16 mouse cellular contexts compared by ENCODE assay signal in the genomic region with DNA sequence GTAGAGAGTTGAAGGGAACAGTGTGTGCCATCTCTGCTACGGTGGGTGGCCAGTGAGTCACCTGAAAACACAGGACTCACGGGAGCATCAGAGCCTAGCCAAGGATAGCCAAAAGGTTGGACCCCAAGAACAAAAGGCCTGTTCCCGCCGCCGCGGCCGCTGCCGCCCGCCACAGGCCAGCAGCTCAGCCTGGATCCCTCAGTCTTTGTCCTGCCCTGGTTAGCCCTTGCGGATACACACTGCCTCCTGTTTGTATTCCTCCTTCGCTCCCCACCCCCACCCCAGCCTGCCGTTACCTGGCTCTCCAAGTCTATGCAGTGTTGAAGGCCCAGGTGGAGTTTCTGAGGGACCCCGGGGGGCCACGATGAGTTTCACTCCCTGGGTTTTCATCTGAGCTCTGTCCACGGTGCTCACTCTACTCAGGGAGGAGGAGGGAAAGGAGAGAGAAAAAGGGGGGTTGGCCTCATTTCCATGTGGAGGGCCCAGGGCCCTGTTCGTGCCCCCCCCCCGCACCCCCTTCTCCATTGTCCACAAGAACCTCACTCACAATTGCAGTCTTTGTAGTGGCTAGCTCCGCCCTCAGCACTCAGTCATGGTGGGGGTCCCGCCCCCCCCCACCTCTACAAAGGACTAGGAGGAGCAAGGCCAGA. TPM values are rescaled to one million over a fixed set of nuclear protein-coding genes. Genes with fewer than 3 reads are reported as not detected.
A peak's percentile ranks its signal among the peaks of the same experiment; 100 is the strongest.
DNase-seq lines count a peak whose midpoint lies in the region; ATAC-seq and TF ChIP-seq lines count a peak whose summit lies in the region.
"Had no signal": no experiment of that assay in that cellular context is flagged by ENCODE, and none has a peak within 500 bp of the region (broad histone marks: within the 10 kb centered on the region; RNA-seq: fewer than 3 reads in every experiment).

No protein-coding gene starts in this region.

- no peaks in the 10 kb centered on the region for H3K36me3 ChIP-seq in ES-E14 (ENCODE audit: control insufficient read depth, insufficient read depth, low read length, poor library complexity, severe bottlenecking)
- no peaks in the 10 kb centered on the region for H3K36me3 ChIP-seq in embryonic facial prominence, embryonic 12.5 days
- H3K36me3 ChIP-seq in hindbrain, embryonic 13.5 days: no peaks in the 10 kb centered on the region
- H3K36me3 ChIP-seq in midbrain, postnatal 0 days (ENCODE audit: insufficient read depth, low read length): no peaks in the 10 kb centered on the region
- H3K36me3 ChIP-seq: heart, embryonic 13.5 days had no signal

- H3K9ac ChIP-seq in ES-E14 (ENCODE audit: insufficient read depth, low read depth, low read length, poor library complexity, severe bottlenecking): no peak overlapping the region
- H3K9ac ChIP-seq in embryonic facial prominence, embryonic 12.5 days: no peak overlapping the region
- peak overlapping the region; percentile 100 for H3K9ac ChIP-seq in hindbrain, embryonic 13.5 days
- peak overlapping the region; percentile 46 for H3K9ac ChIP-seq in midbrain, postnatal 0 days (replicated peaks; ENCODE audit: low read length, poor library complexity, severe bottlenecking)
- H3K9ac ChIP-seq: heart, embryonic 13.5 days had no signal

- ATAC-seq in embryonic facial prominence, embryonic 12.5 days (ENCODE audit: insufficient number of reproducible peaks, insufficient read depth, low FRiP score, low TSS enrichment): no peak
- no peak for ATAC-seq in hindbrain, embryonic 13.5 days (ENCODE audit: low FRiP score)
- no peak for ATAC-seq in midbrain, postnatal 0 days (ENCODE audit: low FRiP score)
- ATAC-seq: lung, postnatal 0 days had no signal

- H3K27ac ChIP-seq in ES-E14 (ENCODE audit: insufficient read depth, low read depth, low read length, poor library complexity, severe bottlenecking): peak overlapping the region; percentile 30; the same call in 1 of the 2 replicates
- peak overlapping the region; percentile 11; the same call in 1 of the 2 replicates for H3K27ac ChIP-seq in embryonic facial prominence, embryonic 12.5 days
- H3K27ac ChIP-seq in hindbrain, embryonic 13.5 days: peak overlapping the region; percentile 100
- H3K27ac ChIP-seq in midbrain, postnatal 0 days (ENCODE audit: low read depth, low read length): peak overlapping the region; percentile 99
- H3K27ac ChIP-seq: heart, embryonic 13.5 days had no signal

- H3K27me3 ChIP-seq in embryonic facial prominence, embryonic 12.5 days: peaks cover 72% of the 10 kb centered on the region
- H3K27me3 ChIP-seq in hindbrain, embryonic 13.5 days: peaks cover 20% of the 10 kb centered on the region
- H3K27me3 ChIP-seq in midbrain, postnatal 0 days (ENCODE audit: insufficient read depth, low read length): no peaks in the 10 kb centered on the region

- DNase-seq in ES-E14 (ENCODE audit: low read depth, low spot score): no peak
- no peak for DNase-seq in midbrain, postnatal 0 days (ENCODE audit: low spot score)
- no peak for DNase-seq in right cerebral cortex, postnatal 25 days
- DNase-seq in Muller cell, postnatal 12 days (ENCODE audit: inconsistent ontology term): no peak
- no peak for DNase-seq in cerebellum, adult 9-10 months
- DNase-seq in kidney, adult 18-20 months: no peak
- DNase-seq: adrenal gland, postnatal 25 days; cerebellum, adult 18-20 months; kidney, postnatal 36 days; thymus, postnatal 4 days had no signal

- WGBS in embryonic facial prominence, embryonic 12.5 days: 3% methylated on average over 18 of the region's 19 CpGs
- WGBS in hindbrain, embryonic 13.5 days: 3% methylated on average over 19 of the region's 19 CpGs
- 6% methylated on average over 17 of the region's 19 CpGs for WGBS in midbrain, postnatal 0 days

- in situ Hi-C loops in ES-E14 (cut with MboI; ENCODE audit: low sequenced_read_pairs in 2 of 2, unreplicated experiment in 2 of 2): no loop called here

- no peak for TF ChIP-seq CTCF in midbrain, postnatal 0 days (IDR thresholded peaks at IDR 0.05)

- H3K4me2 ChIP-seq in embryonic facial prominence, embryonic 12.5 days (replicated peaks): no peak overlapping the region
- H3K4me2 ChIP-seq in hindbrain, embryonic 13.5 days: peak overlapping the region; percentile 74
- H3K4me2 ChIP-seq in midbrain, postnatal 0 days (ENCODE audit: low read depth, low read length, poor library complexity, severe bottlenecking): peak overlapping the region; percentile 83
- H3K4me2 ChIP-seq: heart, embryonic 13.5 days had no signal

- peaks cover 5 to 15% of the 10 kb centered on the region in 2 experiments; a peak in 3 of 4 replicates for H3K4me1 ChIP-seq in ES-E14 (ENCODE audit: control insufficient read depth in 2 of 2, insufficient read depth in 2 of 2, low read length in 2 of 2, poor library complexity in 1 of 2)
- H3K4me1 ChIP-seq in embryonic facial prominence, embryonic 12.5 days: peaks cover 27% of the 10 kb centered on the region
- H3K4me1 ChIP-seq in hindbrain, embryonic 13.5 days (replicated peaks): peaks cover 77% of the 10 kb centered on the region
- peaks cover 20% of the 10 kb centered on the region for H3K4me1 ChIP-seq in midbrain, postnatal 0 days (ENCODE audit: insufficient read depth, low read length)

- H3K4me3 ChIP-seq in ES-E14 (ENCODE audit: insufficient read depth in 1 of 2, low read depth in 1 of 2, low read length in 2 of 2, poor library complexity in 1 of 2, severe bottlenecking in 1 of 2): 0 out of 4 replicates have a peak overlapping the region, but pooled peaks of 1 of the 2 experiments have one; percentile 30
- no peak overlapping the region for H3K4me3 ChIP-seq in embryonic facial prominence, embryonic 12.5 days
- H3K4me3 ChIP-seq in hindbrain, embryonic 13.5 days: peak overlapping the region; percentile 20
- H3K4me3 ChIP-seq in midbrain, postnatal 0 days (ENCODE audit: low read depth, low read length): peak overlapping the region; percentile 79; the same call in 1 of the 2 replicates
- H3K4me3 ChIP-seq: heart, embryonic 13.5 days had no signal

- H3K9me3 ChIP-seq in ES-E14 (ENCODE audit: control insufficient read depth, insufficient read depth, low read depth, low read length): no peaks in the 10 kb centered on the region
- H3K9me3 ChIP-seq in embryonic facial prominence, embryonic 12.5 days: no peaks in the 10 kb centered on the region
- H3K9me3 ChIP-seq in hindbrain, embryonic 13.5 days: no peaks in the 10 kb centered on the region
- no peaks in the 10 kb centered on the region for H3K9me3 ChIP-seq in midbrain, postnatal 0 days (ENCODE audit: low read length)
- H3K9me3 ChIP-seq: heart, embryonic 13.5 days had no signal

TF ChIP-seq in ES-E14, 5 proteins besides CTCF, POLR2A, EP300 and RAD21:
- TF ChIP-seq MAFK (IDR thresholded peaks at IDR 0.05; ENCODE audit: insufficient read depth, low read depth, low read length): no peak
- TF ChIP-seq CHD2 (IDR thresholded peaks at IDR 0.05; ENCODE audit: low read depth, low read length): no peak
- no peak for TF ChIP-seq ZC3H11A (IDR thresholded peaks at IDR 0.05; ENCODE audit: borderline replicate concordance, low read depth, low read length)
- TF ChIP-seq HCFC1 (IDR thresholded peaks at IDR 0.05; ENCODE audit: borderline replicate concordance, insufficient read depth, low read length): no peak
- no peak for TF ChIP-seq ZNF384 (IDR thresholded peaks at IDR 0.05; ENCODE audit: low read depth, low read length)

RNA-seq across cellular contexts. Expression of gene Ythdf1, which starts 31.4 kb away (rescaled TPM):
- total RNA-seq in ES-E14 (2012; rRNA removed): 53.8 and 58.4 TPM in 2 replicates
- polyA plus RNA-seq in embryonic facial prominence, embryonic 12.5 days (2016; fragmentation: Nextera tagmentation; extraction: Ambion mirVana): 71.3 and 72.6 TPM in 2 replicates
- 42.2 and 47.6 TPM in 2 replicates for polyA plus RNA-seq in hindbrain, embryonic 13.5 days (2015; fragmentation: Nextera tagmentation; extraction: Ambion mirVana)
- 32.2 and 38.9 TPM in 2 replicates for total RNA-seq in midbrain, postnatal 0 days (2014; rRNA removed)
- polyA plus RNA-seq in midbrain, postnatal 0 days (2015; fragmentation: Nextera tagmentation; extraction: Ambion mirVana): 50.1 and 56.6 TPM in 2 replicates

RNA-seq across cellular contexts. Expression of gene Birc7, which starts 39.4 kb away (rescaled TPM):
- total RNA-seq in ES-E14 (2012; rRNA removed): 2.1 and 3.7 TPM in 2 replicates
- 0.14 TPM in 1 of 2 replicates, not detected in the other for polyA plus RNA-seq in embryonic facial prominence, embryonic 12.5 days (2016; fragmentation: Nextera tagmentation; extraction: Ambion mirVana)
- polyA plus RNA-seq in hindbrain, embryonic 13.5 days (2015; fragmentation: Nextera tagmentation; extraction: Ambion mirVana): 0.17 and 0.35 TPM in 2 replicates
- not detected in 2 replicates for total RNA-seq in midbrain, postnatal 0 days (2014; rRNA removed)
- polyA plus RNA-seq in midbrain, postnatal 0 days (2015; fragmentation: Nextera tagmentation; extraction: Ambion mirVana): 0.10 and 0.28 TPM in 2 replicates
- total RNA-seq: adrenal gland, postnatal 25 days; gastrocnemius, adult 18-20 months; liver, adult 2 months had no signal
- polyA plus RNA-seq: liver, adult 2 months; lung, postnatal 0 days had no signal

Comparison
In these comparisons a context has a peak if more than half of its experiments do, and no peak if none do; other contexts are left out.
1. H3K27ac ChIP-seq: peak in every context shown above with its lines; median percentile 100 in hindbrain, embryonic 13.5 days; 99 in midbrain, postnatal 0 days; 30 in ES-E14; 11 in embryonic facial prominence, embryonic 12.5 days.
2. H3K9ac ChIP-seq: peak in hindbrain, embryonic 13.5 days (single experiment) and midbrain, postnatal 0 days (single experiment); none in ES-E14 (single experiment) and embryonic facial prominence, embryonic 12.5 days (single experiment).